Mouse (Mus musculus) cerebral cortex, adult 2 months (tissue): Measurements from ENCODE around the gene Mup17.

Source experiments
- WGBS: fragments of 180-500 bp; shearing (Covaris S2); methylation state at CpG from one replicate; pipeline ENCODE4 v1.1.7; 2018; 5-methylcytosine and 5-hydroxymethylcytosine counted together

Mup17 gene

GRCm38 (mm10) chr4:61595771-61596170 lies at the start of gene Mup17:
Mup17 (minus strand) TSS chr4:61595871.
- 83% methylated on average over 4 of the region's 4 CpGs for WGBS

GRCm38 (mm10) chr4:61571561-61571960 lies 24.1 kb downstream of the Mup17 start:
- WGBS, result 85% methylated on average over 19 of the region's 19 CpGs

- WGBS, result 51% methylated on average over 2 of the region's 2 CpGs
Observed at GRCm38 (mm10) chr4:61555887-61556286, 39.8 kb downstream of the Mup17 start.
